Mouse (Mus musculus) forebrain, postnatal 0 days (tissue): ENCODE data around the gene Psma1. TPM values are rescaled to one million over a fixed set of nuclear protein-coding genes. Genes with fewer than 3 reads are reported as not detected.

Experiments used
- ATAC-seq: fragments of 200-750 bp; cut with Nextera tagmentation; 2 replicates; pipeline ENCODE4 v1.8.0; 2017; ENCODE audit warnings: mild to moderate bottlenecking, moderate library complexity
- DNase-seq: peaks from one replicate; pipeline ENCODE4 v3.0.0-alpha.2; 2015
- H3K27ac ChIP-seq: fragments of 300-500 bp; sonication (generic); 2 replicates; pipeline ENCODE4 v1.5.1; 2014; ENCODE audit warnings: low read depth, mild to moderate bottlenecking, antibody characterized with exemption, low read length, moderate library complexity, mixed read lengths
- H3K27me3 ChIP-seq: fragments of 300-500 bp; sonication (generic); 2 replicates; pipeline ENCODE4 v1.6.1; 2014; ENCODE audit warnings: mild to moderate bottlenecking, low read length, mixed read lengths; ENCODE audit not compliant: insufficient read depth
- H3K36me3 ChIP-seq: fragments of 300-500 bp; sonication (generic); 2 replicates; pipeline ENCODE4 v1.6.1; 2014; ENCODE audit warnings: mild to moderate bottlenecking, moderate library complexity; ENCODE audit not compliant: insufficient read depth
- H3K4me1 ChIP-seq: fragments of 300-500 bp; sonication (generic); 2 replicates; pipeline ENCODE4 v1.6.1; 2014; ENCODE audit warnings: antibody characterized with exemption; ENCODE audit not compliant: insufficient read depth
- H3K4me2 ChIP-seq: fragments of 300-500 bp; sonication (generic); 2 replicates; pipeline ENCODE4 v1.6.1; 2014; ENCODE audit warnings: low read depth, mild to moderate bottlenecking, moderate library complexity
- H3K4me3 ChIP-seq: fragments of 300-500 bp; sonication (generic); 2 replicates; pipeline ENCODE4 v1.5.1; 2014; ENCODE audit warnings: low read depth, low read length, mixed read lengths
- H3K9ac ChIP-seq: fragments of 300-500 bp; sonication (generic); 2 replicates; pipeline ENCODE4 v1.6.1; 2014; ENCODE audit warnings: mild to moderate bottlenecking
- H3K9me3 ChIP-seq: fragments of 300-500 bp; sonication (generic); 2 replicates; pipeline ENCODE4 v1.6.1; 2016; ENCODE audit warnings: low read length
- CTCF ChIP-seq: sonication (generic); IDR thresholded peaks from 2 replicates; pipeline ENCODE4 v1.5.1; 2016; ENCODE audit warnings: antibody characterized with exemption, control low read depth, low read depth
- whole genome bisulfite sequencing: fragments of 180-500 bp; shearing (Covaris S2); extraction: QIAGEN DNeasy Blood & Tissue Kit; methylation state at CpG from one replicate; pipeline ENCODE4 v1.1.7; 2014; 5-methylcytosine and 5-hydroxymethylcytosine counted together
- polyA plus RNA-seq: library from polyadenylated mRNA; unstranded; fragments of >200 nt; fragmentation: Nextera tagmentation; extraction: Ambion mirVana; gene quantifications from 2 replicates; pipeline ENCODE4 v1.2.1, GENCODE M21; 2015
- total RNA-seq: library from RNA; depleted of rRNA; stranded (reverse); fragments of >200 nt; gene quantifications from 2 replicates; pipeline ENCODE4 v1.2.3, GENCODE M21; 2014; rRNA removed

The Psma1 gene
- total and polyA plus RNA-seq, 2 experiments from 2014 or later: 212 to 357 TPM

DNA sequence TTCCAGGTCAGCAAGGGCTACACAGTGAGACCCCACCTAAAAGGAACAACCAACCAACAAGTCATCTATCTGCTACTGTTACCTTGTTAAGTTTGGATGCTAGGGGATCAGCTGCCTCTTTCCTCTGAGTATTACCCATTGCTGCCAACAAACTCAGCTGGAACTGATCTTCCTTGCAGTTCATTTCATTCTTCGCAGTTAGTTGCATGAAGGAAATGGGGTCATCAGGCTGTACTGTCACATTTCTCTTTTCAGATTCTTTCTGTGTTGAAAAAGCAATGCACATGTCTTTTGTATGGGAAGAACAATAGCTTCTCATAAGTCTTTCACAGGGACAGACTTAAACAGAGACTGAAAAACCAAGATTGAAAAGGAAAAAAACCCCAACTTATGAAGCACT, 49.4 kb downstream of the Psma1 start:
- H3K36me3 ChIP-seq: peaks cover 53% of the 10 kb centered on the region
- H3K4me2 ChIP-seq: no peak overlapping the region
- H3K27ac ChIP-seq: no peak overlapping the region
- H3K27me3 ChIP-seq: no peaks in the 10 kb centered on the region
- H3K4me1 ChIP-seq: no peaks in the 10 kb centered on the region
- DNase-seq (no peak), ATAC-seq (no peak)
- WGBS: 85% methylated on average over 1 of the region's 1 CpGs
- no peaks in the 10 kb centered on the region for H3K9me3 ChIP-seq
- TF ChIP-seq CTCF: no peak
- H3K4me3 ChIP-seq: no peak overlapping the region
- no peak overlapping the region for H3K9ac ChIP-seq

DNA sequence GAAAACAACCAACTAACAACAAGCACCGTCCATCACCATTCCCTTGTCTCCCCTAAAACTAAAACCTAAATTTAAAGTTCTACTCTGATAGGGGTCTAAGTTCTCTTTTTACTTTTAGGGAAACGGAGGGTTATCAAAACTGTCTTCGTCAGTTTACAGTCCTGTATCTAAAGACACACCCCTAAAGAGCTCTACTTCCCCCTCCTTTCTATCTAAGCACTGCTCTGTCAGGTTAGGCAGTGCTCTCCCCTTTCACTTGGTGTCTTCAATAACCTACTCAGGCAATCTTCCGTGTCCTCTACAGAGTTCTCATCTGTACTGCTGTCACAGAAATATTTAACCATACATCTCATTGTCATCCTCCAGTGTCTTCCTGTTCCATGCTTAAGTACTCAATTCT, 55.5 kb downstream of the Psma1 start:
- TF ChIP-seq CTCF: no peak
- no peak overlapping the region for H3K4me3 ChIP-seq
- no peaks in the 10 kb centered on the region for H3K9me3 ChIP-seq
- no peak overlapping the region for H3K4me2 ChIP-seq
- H3K27me3 ChIP-seq: no peaks in the 10 kb centered on the region
- H3K36me3 ChIP-seq: peaks cover 39% of the 10 kb centered on the region
- 97% methylated on average over 4 of the region's 4 CpGs for WGBS
- ATAC-seq (no peak), DNase-seq (no peak)
- H3K4me1 ChIP-seq: no peaks in the 10 kb centered on the region
- no peak overlapping the region for H3K9ac ChIP-seq
- H3K27ac ChIP-seq: no peak overlapping the region

DNA sequence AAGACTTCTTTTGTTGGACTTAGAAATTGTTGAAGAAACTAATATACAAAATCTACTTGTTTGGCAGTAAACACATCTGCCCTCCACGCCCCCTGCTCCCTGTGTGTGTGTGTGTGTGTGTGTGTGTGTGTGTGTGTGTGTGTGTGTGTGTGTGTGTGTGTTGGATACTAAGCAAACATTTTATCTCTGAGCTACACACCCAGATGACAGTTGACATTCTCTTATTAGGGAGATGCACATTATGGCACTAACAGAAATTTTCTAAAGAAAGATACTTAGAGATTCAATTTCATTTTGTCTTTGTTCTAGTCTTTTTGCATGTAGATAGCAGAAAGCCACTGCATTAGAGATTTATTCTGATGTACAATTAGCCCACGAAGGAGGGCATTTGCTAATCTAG, 59.0 kb downstream of the Psma1 start:
- peaks cover 38% of the 10 kb centered on the region for H3K36me3 ChIP-seq

More for the DNA sequence above, 59.0 kb downstream of the Psma1 start:
- H3K4me3 ChIP-seq: no peak overlapping the region
- DNase-seq: no peak
- 87% methylated on average over 2 of the region's 2 CpGs for WGBS
- TF ChIP-seq CTCF: no peak
- no peak overlapping the region for H3K27ac ChIP-seq
- no peaks in the 10 kb centered on the region for H3K4me1 ChIP-seq
- H3K9ac ChIP-seq: no peak overlapping the region
- H3K4me2 ChIP-seq: no peak overlapping the region
- H3K9me3 ChIP-seq: no peaks in the 10 kb centered on the region
- ATAC-seq: no peak
- H3K27me3 ChIP-seq: no peaks in the 10 kb centered on the region

Other genes with a start within 250 kb of the Psma1 start
- 56.6 and 69.6 TPM in 2 replicates for gene Rras2, start 158.3 kb downstream of the Psma1 start, total RNA-seq
- gene Rras2, start 158.3 kb downstream of the Psma1 start, polyA plus RNA-seq: 34.4 and 35.0 TPM in 2 replicates
- 68.2 and 70.2 TPM in 2 replicates for gene Copb1, start 21.4 kb downstream of the Psma1 start, total RNA-seq
- gene Copb1, start 21.4 kb downstream of the Psma1 start, polyA plus RNA-seq: 65.0 and 67.3 TPM in 2 replicates
- gene Pde3b, start 139.2 kb upstream of the Psma1 start, total RNA-seq: 13.5 and 14.5 TPM in 2 replicates
- 2.0 and 2.3 TPM in 2 replicates for gene Pde3b, start 139.2 kb upstream of the Psma1 start, polyA plus RNA-seq